In the genomic region with DNA sequence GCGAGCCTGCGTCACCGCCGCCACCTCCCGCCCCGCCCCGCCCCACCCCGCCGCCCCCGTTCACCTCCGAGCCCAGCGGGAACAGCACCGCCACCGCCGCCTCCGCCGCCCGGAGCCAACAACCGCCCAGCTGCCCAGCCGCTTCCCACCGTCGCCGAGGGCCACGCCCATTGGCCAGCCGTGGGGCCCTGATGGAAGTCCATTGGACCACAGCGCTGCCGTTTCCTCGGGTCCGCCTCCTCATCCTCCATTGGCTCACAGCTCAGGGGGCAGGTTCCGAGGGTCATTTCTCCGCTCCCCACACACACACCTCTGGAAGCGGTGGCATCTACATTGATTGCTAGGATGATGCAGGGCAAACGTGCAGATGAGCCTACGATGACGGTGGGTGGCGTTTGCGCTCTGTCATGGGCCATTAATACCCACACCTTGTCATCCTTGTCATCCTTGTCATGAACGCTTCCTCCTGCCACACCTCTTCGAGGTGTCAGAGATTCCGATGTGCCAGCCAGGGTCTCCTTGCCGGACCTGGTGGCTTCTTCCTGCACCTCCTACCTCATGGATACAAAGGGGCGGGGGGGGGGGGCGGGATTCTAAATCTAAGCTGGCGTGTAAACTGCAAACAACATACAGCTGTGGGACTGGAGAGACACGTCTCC, we compare ENCODE assay signal across 8 mouse cellular contexts. TPM values are rescaled to one million over a fixed set of nuclear protein-coding genes. Genes with fewer than 3 reads are reported as not detected.
DNase-seq lines count a peak whose midpoint lies in the region; ATAC-seq and TF ChIP-seq lines count a peak whose summit lies in the region.

A gene (minus strand): TSS at position 172 of the 659 bp plus-strand sequence.

- H3K79me2 ChIP-seq in heart, adult 2 months (replicated peaks; ENCODE audit: control insufficient read depth, insufficient read depth, low read length), result peaks cover 4% of the 10 kb centered on the region

- no peaks in the 10 kb centered on the region for H3K27me3 ChIP-seq in embryonic facial prominence, embryonic 13.5 days
- no peaks in the 10 kb centered on the region for H3K27me3 ChIP-seq in heart, adult 2 months (ENCODE audit: control insufficient read depth, insufficient read depth, low read length)
- H3K27me3 ChIP-seq in limb, embryonic 14.5 days (ENCODE audit: control insufficient read depth, insufficient read depth, low read length), result no peaks in the 10 kb centered on the region
- no peaks in the 10 kb centered on the region for H3K27me3 ChIP-seq in midbrain, postnatal 0 days (ENCODE audit: insufficient read depth, low read length)

- peaks cover 20% of the 10 kb centered on the region for H3K36me3 ChIP-seq in embryonic facial prominence, embryonic 13.5 days
- H3K36me3 ChIP-seq in heart, adult 2 months (ENCODE audit: control insufficient read depth, insufficient read depth, low read length), result no peaks in the 10 kb centered on the region
- H3K36me3 ChIP-seq in limb, embryonic 14.5 days (ENCODE audit: control insufficient read depth, insufficient read depth, low read length), result peaks cover 21% of the 10 kb centered on the region
- peaks cover 11% of the 10 kb centered on the region; the same call in 1 of the 2 replicates for H3K36me3 ChIP-seq in midbrain, postnatal 0 days (ENCODE audit: insufficient read depth, low read length)

- ATAC-seq in embryonic facial prominence, embryonic 13.5 days (ENCODE audit: insufficient number of reproducible peaks, insufficient read depth, low FRiP score, low TSS enrichment, low read depth), result peak; percentile 92
- peak; percentile 95 for ATAC-seq in limb, embryonic 14.5 days (ENCODE audit: low FRiP score, low read depth)
- peak; percentile 95 for ATAC-seq in midbrain, postnatal 0 days (ENCODE audit: low FRiP score)

- peak within 1 kb of the TSS; percentile 78 for H3K4me3 ChIP-seq in embryonic facial prominence, embryonic 13.5 days
- H3K4me3 ChIP-seq in heart, adult 2 months, result peak within 1 kb of the TSS; percentile 73
- peak within 1 kb of the TSS; percentile 74 for H3K4me3 ChIP-seq in limb, embryonic 14.5 days (replicated peaks; ENCODE audit: low read length)
- peak within 1 kb of the TSS; percentile 75 for H3K4me3 ChIP-seq in midbrain, postnatal 0 days (ENCODE audit: low read depth, low read length)

- under 1% methylated on average over 23 of the region's 45 CpGs for WGBS in embryonic facial prominence, embryonic 13.5 days
- WGBS in heart, adult 2 months, result 2% methylated on average over 45 of the region's 45 CpGs
- under 1% methylated on average over 25 of the region's 45 CpGs for WGBS in limb, embryonic 14.5 days
- 1% methylated on average over 36 of the region's 45 CpGs for WGBS in midbrain, postnatal 0 days

- peak within 1 kb of the TSS; percentile 71 for H3K4me2 ChIP-seq in embryonic facial prominence, embryonic 13.5 days
- H3K4me2 ChIP-seq in limb, embryonic 14.5 days (replicated peaks; ENCODE audit: low read depth, low read length, severe bottlenecking), result peak within 1 kb of the TSS; percentile 71
- peak within 1 kb of the TSS; percentile 57 for H3K4me2 ChIP-seq in midbrain, postnatal 0 days (ENCODE audit: low read depth, low read length, poor library complexity, severe bottlenecking)

- intact Hi-C loops in heart, adult 2 months (cut with DNase I), result no loop called here

- no peak for TF ChIP-seq EP300 in heart, adult 2 months (IDR thresholded peaks at IDR 0.05; ENCODE audit: insufficient read depth, low read depth, low read length)

- peak; percentile 73; the same call in 1 of the 2 replicates for TF ChIP-seq POLR2A in heart, adult 2 months (IDR thresholded peaks at IDR 0.05; ENCODE audit: insufficient read depth, low read depth, low read length)
- no peak for TF ChIP-seq POLR2A in limb, embryonic 14.5 days (IDR thresholded peaks at IDR 0.05; ENCODE audit: borderline replicate concordance, extremely low read depth, insufficient read depth, insufficient read length)

- peaks cover 28% of the 10 kb centered on the region for H3K4me1 ChIP-seq in embryonic facial prominence, embryonic 13.5 days
- peaks cover 8% of the 10 kb centered on the region for H3K4me1 ChIP-seq in heart, adult 2 months (ENCODE audit: control insufficient read depth, insufficient read depth, low read length)
- H3K4me1 ChIP-seq in limb, embryonic 14.5 days (ENCODE audit: control insufficient read depth, insufficient read depth, low read length), result peaks cover 15% of the 10 kb centered on the region; the same call in 1 of the 2 replicates
- H3K4me1 ChIP-seq in midbrain, postnatal 0 days (ENCODE audit: insufficient read depth, low read length), result 0 out of 2 replicates have a peak, but pooled peaks cover 2% of the 10 kb centered on the region

- no peak for TF ChIP-seq CTCF in heart, adult 2 months (IDR thresholded peaks at IDR 0.05)
- no peak for TF ChIP-seq CTCF in midbrain, postnatal 0 days (IDR thresholded peaks at IDR 0.05)

- H3K27ac ChIP-seq in embryonic facial prominence, embryonic 13.5 days, result peak within 1 kb of the TSS; percentile 74
- peak within 1 kb of the TSS; percentile 97 for H3K27ac ChIP-seq in heart, adult 2 months
- H3K27ac ChIP-seq in limb, embryonic 14.5 days (replicated peaks; ENCODE audit: low read depth, low read length), result peak within 1 kb of the TSS; percentile 68
- peak within 1 kb of the TSS; percentile 85 for H3K27ac ChIP-seq in midbrain, postnatal 0 days (ENCODE audit: low read depth, low read length)

- H3K9me3 ChIP-seq in embryonic facial prominence, embryonic 13.5 days, result 0 out of 2 replicates have a peak, but pooled peaks cover 5% of the 10 kb centered on the region
- H3K9me3 ChIP-seq in limb, embryonic 14.5 days (ENCODE audit: control insufficient read depth, low read length), result peaks cover 6% of the 10 kb centered on the region; the same call in 1 of the 2 replicates
- H3K9me3 ChIP-seq in midbrain, postnatal 0 days (ENCODE audit: low read length), result no peaks in the 10 kb centered on the region

- H3K9ac ChIP-seq in embryonic facial prominence, embryonic 13.5 days, result peak within 1 kb of the TSS; percentile 83
- peak within 1 kb of the TSS; percentile 88 for H3K9ac ChIP-seq in heart, adult 2 months (ENCODE audit: low read depth, low read length)
- peak within 1 kb of the TSS; percentile 79 for H3K9ac ChIP-seq in limb, embryonic 14.5 days (ENCODE audit: low read depth, low read length, severe bottlenecking)
- H3K9ac ChIP-seq in midbrain, postnatal 0 days (replicated peaks; ENCODE audit: low read length, poor library complexity, severe bottlenecking), result peak within 1 kb of the TSS; percentile 87

- peak; percentile 87 for DNase-seq in 3134 (ENCODE audit: extremely low read depth, insufficient read length, low spot score)
- peak; percentile 98 for DNase-seq in adrenal gland, postnatal 36 days
- peak; percentile 94 to 98 for DNase-seq in heart, adult 2 months
- DNase-seq in kidney, adult 9 months, result peak; percentile 96
- peak; percentile 93 for DNase-seq in limb, embryonic 14.5 days (ENCODE audit: low spot score)
- peak; percentile 96 for DNase-seq in midbrain, postnatal 0 days (ENCODE audit: low spot score)
- peak; percentile 86 to 89 for DNase-seq in spleen, postnatal 14 days (ENCODE audit: low spot score in 2 of 2)

RNA-seq across cellular contexts. Expression of the gene that starts here (rescaled TPM):
- total RNA-seq in adrenal gland, postnatal 36 days (2021), result 10 to 100 TPM; 44.1 to 49.7 TPM
- 74.6 and 80.7 TPM in 2 replicates for polyA plus RNA-seq in embryonic facial prominence, embryonic 13.5 days (2015; fragmentation: Nextera tagmentation; extraction: Ambion mirVana)
- 10 to 100 TPM; 47.1 to 57.9 TPM for total RNA-seq in heart, adult 2 months (2021)
- 78.0 and 89.5 TPM in 2 replicates for polyA plus RNA-seq in heart, adult 2 months (2012; rRNA removed)
- 102 and 109 TPM in 2 replicates for polyA plus RNA-seq in limb, embryonic 14.5 days (2012; rRNA removed)
- 70.2 and 74.7 TPM in 2 replicates for polyA plus RNA-seq in limb, embryonic 14.5 days (2014; fragmentation: Nextera tagmentation; extraction: Ambion mirVana)
- 98.2 and 110 TPM in 2 replicates for total RNA-seq in midbrain, postnatal 0 days (2014; rRNA removed)
- polyA plus RNA-seq in midbrain, postnatal 0 days (2015; fragmentation: Nextera tagmentation; extraction: Ambion mirVana), result 119 and 124 TPM in 2 replicates

Comparison
In these comparisons a context has a peak if more than half of its experiments do, and no peak if none do; other contexts are left out.
1. Peak in every context shown above with its lines: DNase-seq, ATAC-seq, H3K4me3 ChIP-seq and H3K27ac ChIP-seq.